Mouse (Mus musculus) brain, adult 10 weeks (tissue): ENCODE measurements around the gene Kctd10. TPM values are rescaled to one million over a fixed set of nuclear protein-coding genes. Genes with fewer than 3 reads are reported as not detected.

Experiments used
- polyA plus RNA-seq: library from polyadenylated mRNA; stranded (reverse); fragments of 350-450 nt; fragmentation: Illumina TruSeq; extraction: RNeasy Lipid Tissue Mini Kit (QIAGEN cat#74804); gene quantifications from one replicate; pipeline ENCODE4 v1.2.3, GENCODE M21; 2015; ENCODE audit warnings: low read depth, low replicate concordance

The Kctd10 gene
- 46.0 TPM for polyA plus RNA-seq

DNA sequence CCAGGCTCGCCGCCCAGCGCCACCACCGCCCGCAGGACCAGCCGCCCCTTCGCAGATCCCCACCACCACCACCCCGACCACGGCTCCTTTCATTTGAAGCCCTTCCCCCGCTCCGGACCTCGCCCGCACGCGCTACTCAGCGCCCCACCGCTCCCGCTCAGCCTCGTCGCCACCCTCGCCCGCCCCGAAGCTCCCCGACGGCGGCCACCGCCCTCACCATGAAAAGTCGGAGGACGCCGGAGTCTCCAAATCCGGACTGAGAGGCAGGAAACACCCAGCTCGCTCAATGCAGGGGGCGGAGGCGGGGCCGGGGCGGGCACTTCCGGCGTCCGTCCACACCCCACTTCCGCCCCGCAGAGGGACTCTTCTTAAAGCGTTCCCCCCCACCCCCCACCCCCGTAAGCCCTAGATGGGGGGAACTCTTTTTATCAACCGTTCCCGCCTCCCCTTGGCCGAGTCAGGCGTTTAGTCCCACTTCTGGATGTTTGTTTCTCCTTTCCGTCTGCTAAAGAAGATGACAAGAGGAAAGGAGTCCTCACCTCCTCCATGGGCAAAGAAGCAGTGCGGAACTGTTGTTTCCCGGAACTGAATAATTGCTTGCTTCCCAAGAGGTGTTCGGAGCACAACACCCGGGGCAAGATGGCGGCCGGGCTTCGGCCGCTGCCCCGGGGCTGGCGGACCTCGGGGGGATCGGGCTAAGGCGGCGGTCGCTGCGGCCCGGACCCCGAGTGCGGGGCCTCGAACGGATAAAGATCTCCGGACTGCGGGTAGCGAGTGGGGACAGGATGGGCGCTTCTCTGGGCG lies at the start of gene Kctd10, which contains the start of gene Ube3b:
Kctd10 (minus strand) TSS at position 300 of the 804 bp plus-strand sequence.
Ube3b (plus strand) TSS at position 399 of the 804 bp plus-strand sequence.

Other genes starting within 250 kb of the Kctd10 start
- gene Acacb, start 234.0 kb downstream of the Kctd10 start, polyA plus RNA-seq: 2.1 TPM
- gene Foxn4, start 106.7 kb downstream of the Kctd10 start, polyA plus RNA-seq: not detected
- gene Myo1h, start 91.3 kb downstream of the Kctd10 start, polyA plus RNA-seq: 3.1 TPM
- 58.6 TPM for gene Ube3b, start 99 bp upstream of the Kctd10 start, polyA plus RNA-seq
- gene Mmab, start 63.6 kb upstream of the Kctd10 start, polyA plus RNA-seq: 24.0 TPM
- 29.3 TPM for gene Mvk, start 63.8 kb upstream of the Kctd10 start, polyA plus RNA-seq
- 7.3 TPM for gene Fam222a, start 187.5 kb upstream of the Kctd10 start, polyA plus RNA-seq